Mouse (Mus musculus): Measurements from ENCODE around the gene Pde11a. TPM values are rescaled to one million over a fixed set of nuclear protein-coding genes. Genes with fewer than 3 reads are reported as not detected.

Gene Pde11a
- polyA plus RNA-seq, 1 experiment from 2014 or later, result 1.2 TPM

DNA sequence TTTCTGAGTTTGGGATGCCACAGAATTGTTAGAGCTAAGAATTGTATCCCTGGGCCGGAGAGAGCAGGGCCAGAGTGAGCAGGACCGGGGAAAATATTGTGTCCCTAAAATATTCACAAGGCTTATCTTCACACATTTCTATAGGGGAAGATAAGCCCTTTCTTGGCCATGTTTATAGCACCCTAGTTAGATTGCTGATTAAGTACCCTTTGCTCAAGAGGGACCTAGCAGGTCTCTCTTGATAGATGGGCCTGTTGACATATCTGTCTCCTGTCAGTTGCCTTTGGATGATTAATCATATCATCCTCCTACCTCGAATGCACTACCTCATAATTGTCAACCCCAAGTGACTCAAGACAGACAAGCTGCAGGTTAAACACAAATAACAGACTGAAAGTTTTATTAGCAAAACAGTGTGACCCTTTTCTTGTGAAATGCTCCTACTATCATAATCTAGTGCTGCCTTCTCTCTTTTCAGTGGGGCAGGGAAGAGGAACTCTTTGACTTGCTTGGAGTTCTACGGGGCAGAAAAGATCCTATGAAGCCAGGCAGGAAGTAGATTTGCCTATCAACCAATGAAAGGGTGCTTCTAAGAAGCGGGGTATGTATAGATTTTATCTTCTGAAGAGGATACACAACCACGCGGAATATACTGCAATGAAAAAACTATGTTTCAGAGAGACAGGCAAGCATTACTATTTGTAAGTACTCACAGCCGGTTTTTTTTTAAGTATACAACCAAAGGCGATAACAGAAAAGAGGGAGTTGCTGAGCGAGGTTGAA lies 100.7 kb downstream of the Pde11a start:
- Histone ChIP-seq H3K27ac (ENCODE audit: low read depth, low read length) (no peak overlapping the region), H3K27me3 (replicated peaks; ENCODE audit: control insufficient read depth, insufficient read depth, low read length) (no peaks in the 10 kb centered on the region), H3K36me3 (ENCODE audit: control insufficient read depth, insufficient read depth, low read length) (no peaks in the 10 kb centered on the region), H3K4me2 (ENCODE audit: low read length) (no peak overlapping the region), H3K9ac (ENCODE audit: low read depth, low read length) (no peak overlapping the region), H3K9me3 (ENCODE audit: control insufficient read depth, low read length) (no peaks in the 10 kb centered on the region), H3K4me3 (ENCODE audit: low read length) (no peak overlapping the region), H3K4me1 (ENCODE audit: control insufficient read depth, insufficient read depth, low read depth, low read length) (no peaks in the 10 kb centered on the region)
- 88% methylated on average over 10 of the region's 10 CpGs for WGBS
- no peak for ATAC-seq

DNA sequence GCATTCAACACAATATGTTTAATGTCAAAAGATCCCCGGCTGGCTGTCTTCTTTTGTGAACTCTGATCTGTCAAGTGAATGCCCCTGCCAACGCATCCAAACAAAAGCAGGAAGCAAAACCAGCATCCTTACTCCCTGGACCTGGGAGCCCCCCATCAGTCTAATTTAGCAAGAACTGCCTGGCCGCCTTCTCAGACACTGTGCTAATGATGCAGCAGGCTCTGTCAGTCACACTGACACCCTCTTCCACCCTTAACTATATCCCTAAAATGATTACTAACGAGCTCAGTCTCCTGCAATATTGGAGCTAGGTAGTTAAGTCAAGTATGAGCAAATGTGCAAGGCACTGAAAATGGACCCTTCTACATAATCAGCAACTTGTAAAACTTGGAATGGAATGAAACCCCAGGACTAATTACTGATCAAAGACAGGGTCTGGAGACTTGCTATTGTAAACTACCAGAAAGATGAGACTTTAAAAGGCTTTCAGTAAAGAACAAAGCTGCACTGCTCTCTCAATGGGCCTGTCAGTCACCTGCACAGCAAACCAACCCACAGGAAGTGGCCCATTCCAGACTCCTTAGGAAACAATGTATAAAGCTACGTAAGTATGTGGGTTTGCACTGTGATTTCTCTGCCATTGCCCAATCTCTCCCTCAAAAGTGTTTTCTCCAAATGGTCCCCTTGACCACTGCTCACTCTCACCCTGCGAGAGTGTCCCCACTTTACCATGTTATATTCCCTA lies 118.0 kb downstream of the Pde11a start:
- Histone ChIP-seq H3K4me1 (ENCODE audit: control insufficient read depth, insufficient read depth, low read depth, low read length) (no peaks in the 10 kb centered on the region), H3K27ac (ENCODE audit: low read depth, low read length) (no peak overlapping the region), H3K9me3 (ENCODE audit: control insufficient read depth, low read length) (no peaks in the 10 kb centered on the region), H3K9ac (ENCODE audit: low read depth, low read length) (no peak overlapping the region), H3K4me3 (ENCODE audit: low read length) (no peak overlapping the region), H3K4me2 (ENCODE audit: low read length) (no peak overlapping the region), H3K36me3 (ENCODE audit: control insufficient read depth, insufficient read depth, low read length) (no peaks in the 10 kb centered on the region), H3K27me3 (replicated peaks; ENCODE audit: control insufficient read depth, insufficient read depth, low read length) (no peaks in the 10 kb centered on the region)
- WGBS, result 39% methylated on average over 6 of the region's 6 CpGs
- no peak for ATAC-seq

DNA sequence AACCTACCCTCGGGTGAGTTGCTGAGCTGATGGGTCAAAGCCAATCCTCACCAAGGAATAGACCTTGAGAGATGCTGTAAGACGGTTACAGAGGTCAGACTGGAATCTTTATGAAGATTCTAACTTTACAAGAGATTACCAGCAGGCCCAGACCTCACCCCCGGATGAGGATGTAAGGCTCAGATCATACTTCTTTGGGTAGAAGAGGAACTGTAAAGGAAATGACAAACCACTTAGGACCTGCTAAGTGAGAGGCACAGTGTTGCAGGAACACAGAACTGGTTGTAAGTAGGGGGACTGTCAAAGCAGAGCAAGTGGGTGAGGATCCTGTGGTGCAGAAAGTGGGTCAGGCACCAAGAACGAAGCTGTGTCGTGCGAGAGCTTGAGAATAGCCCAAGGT lies 119.0 kb downstream of the Pde11a start:
- Histone ChIP-seq H3K4me3 (ENCODE audit: low read length) (no peak overlapping the region), H3K9me3 (ENCODE audit: control insufficient read depth, low read length) (no peaks in the 10 kb centered on the region), H3K27ac (ENCODE audit: low read depth, low read length) (no peak overlapping the region), H3K36me3 (ENCODE audit: control insufficient read depth, insufficient read depth, low read length) (no peaks in the 10 kb centered on the region), H3K27me3 (replicated peaks; ENCODE audit: control insufficient read depth, insufficient read depth, low read length) (no peaks in the 10 kb centered on the region), H3K4me1 (ENCODE audit: control insufficient read depth, insufficient read depth, low read depth, low read length) (no peaks in the 10 kb centered on the region), H3K4me2 (ENCODE audit: low read length) (no peak overlapping the region), H3K9ac (ENCODE audit: low read depth, low read length) (no peak overlapping the region)
- no peak for ATAC-seq
- WGBS, result 74% methylated on average over 6 of the region's 6 CpGs

DNA sequence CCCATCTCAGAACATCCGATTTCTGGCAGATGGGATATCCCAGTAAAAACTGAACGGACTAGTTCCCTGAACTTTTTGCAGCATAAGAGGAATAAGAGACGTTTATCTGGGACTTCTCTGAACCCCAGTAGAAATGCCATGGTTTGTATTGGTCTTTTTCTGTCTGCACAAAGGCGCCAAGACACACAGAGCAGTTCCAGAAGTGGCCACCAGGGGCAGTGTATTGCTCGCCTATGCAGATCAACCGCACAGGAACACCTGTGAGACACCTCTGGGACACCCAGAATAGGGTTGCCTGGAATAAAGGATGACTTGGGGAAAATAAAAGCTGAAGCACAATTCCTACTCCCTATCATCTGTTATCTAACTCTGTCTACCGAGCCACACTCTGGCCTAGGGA lies 122.4 kb downstream of the Pde11a start:
- WGBS, result 63% methylated on average over 7 of the region's 7 CpGs
- ATAC-seq, result no peak
- Histone ChIP-seq H3K4me1 (ENCODE audit: control insufficient read depth, insufficient read depth, low read depth, low read length) (no peaks in the 10 kb centered on the region), H3K9ac (ENCODE audit: low read depth, low read length) (no peak overlapping the region), H3K27me3 (replicated peaks; ENCODE audit: control insufficient read depth, insufficient read depth, low read length) (no peaks in the 10 kb centered on the region), H3K9me3 (ENCODE audit: control insufficient read depth, low read length) (no peaks in the 10 kb centered on the region), H3K4me2 (ENCODE audit: low read length) (no peak overlapping the region), H3K4me3 (ENCODE audit: low read length) (no peak overlapping the region), H3K36me3 (ENCODE audit: control insufficient read depth, insufficient read depth, low read length) (no peaks in the 10 kb centered on the region), H3K27ac (ENCODE audit: low read depth, low read length) (no peak overlapping the region)

DNA sequence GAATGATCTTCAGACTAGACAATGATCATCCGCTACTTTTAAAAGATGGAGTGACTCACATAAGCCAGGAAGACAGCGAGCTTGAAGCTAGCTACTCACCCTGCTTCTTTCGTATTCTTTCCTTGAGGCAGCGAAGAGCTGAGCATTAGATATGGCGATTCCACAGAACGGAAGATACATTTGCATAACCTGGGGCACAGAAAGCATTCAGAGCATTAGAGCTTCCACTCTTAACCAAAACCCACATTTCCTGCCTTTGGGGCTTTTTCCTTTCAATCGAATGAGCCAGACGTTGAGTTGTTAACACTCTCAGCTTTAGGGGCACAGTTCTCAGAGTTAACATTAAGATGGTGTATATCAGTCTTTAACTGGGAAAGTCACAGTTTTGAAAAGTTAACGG lies 123.4 kb downstream of the Pde11a start:
- Histone ChIP-seq H3K9ac (ENCODE audit: low read depth, low read length) (no peak overlapping the region), H3K4me2 (ENCODE audit: low read length) (no peak overlapping the region), H3K36me3 (ENCODE audit: control insufficient read depth, insufficient read depth, low read length) (no peaks in the 10 kb centered on the region), H3K27me3 (replicated peaks; ENCODE audit: control insufficient read depth, insufficient read depth, low read length) (no peaks in the 10 kb centered on the region), H3K4me3 (ENCODE audit: low read length) (no peak overlapping the region), H3K4me1 (ENCODE audit: control insufficient read depth, insufficient read depth, low read depth, low read length) (no peaks in the 10 kb centered on the region), H3K27ac (ENCODE audit: low read depth, low read length) (no peak overlapping the region), H3K9me3 (ENCODE audit: control insufficient read depth, low read length) (no peaks in the 10 kb centered on the region)
- ATAC-seq, result no peak
- WGBS, result 87% methylated on average over 9 of the region's 9 CpGs

DNA sequence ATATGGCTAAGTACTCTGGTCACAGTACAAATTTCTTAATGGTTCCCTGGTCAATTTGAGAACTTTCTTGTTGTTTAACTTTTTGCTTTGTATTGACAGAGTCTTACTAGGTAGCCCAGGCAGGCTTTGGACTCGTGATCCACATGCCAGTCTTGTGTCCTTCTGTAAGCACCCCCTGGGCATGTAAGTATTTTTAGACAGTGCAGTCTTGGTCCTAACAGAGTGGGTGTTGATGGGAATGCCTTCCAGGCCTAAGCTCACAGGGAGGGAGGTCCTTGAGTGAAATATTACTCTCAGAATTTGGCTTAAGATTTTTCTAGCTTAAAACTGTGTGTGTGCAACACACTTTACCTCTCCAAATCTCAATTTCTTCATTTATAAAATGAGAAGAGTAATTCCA lies 153.4 kb downstream of the Pde11a start:
- 50% methylated on average over 1 of the region's 1 CpGs for WGBS
- Histone ChIP-seq H3K4me1 (ENCODE audit: control insufficient read depth, insufficient read depth, low read depth, low read length) (no peaks in the 10 kb centered on the region), H3K9me3 (ENCODE audit: control insufficient read depth, low read length) (no peaks in the 10 kb centered on the region), H3K27me3 (replicated peaks; ENCODE audit: control insufficient read depth, insufficient read depth, low read length) (no peaks in the 10 kb centered on the region), H3K9ac (ENCODE audit: low read depth, low read length) (no peak overlapping the region), H3K4me3 (ENCODE audit: low read length) (no peak overlapping the region), H3K36me3 (ENCODE audit: control insufficient read depth, insufficient read depth, low read length) (no peaks in the 10 kb centered on the region), H3K4me2 (ENCODE audit: low read length) (no peak overlapping the region), H3K27ac (ENCODE audit: low read depth, low read length) (no peak overlapping the region)
- no peak for ATAC-seq

DNA sequence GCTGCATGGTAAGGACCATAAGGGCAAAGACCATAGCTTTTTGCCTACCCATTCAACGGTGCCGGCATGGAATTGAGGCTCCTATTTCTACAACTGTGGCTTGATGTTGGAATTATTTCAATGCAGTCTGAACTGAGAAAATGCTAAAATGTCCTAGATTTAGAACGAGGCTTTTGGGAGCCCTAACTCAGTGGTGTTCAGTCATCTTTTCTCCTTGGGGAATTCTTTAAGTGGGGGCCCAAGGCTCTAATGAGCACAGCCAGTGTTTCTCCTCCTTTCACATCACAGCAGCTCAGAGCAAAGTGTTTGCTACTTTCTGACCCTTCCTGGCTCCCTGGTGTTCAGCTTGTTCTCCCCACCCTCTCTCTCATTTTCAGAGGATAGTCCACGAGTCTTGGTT lies 175.8 kb downstream of the Pde11a start:
- no peaks in the 10 kb centered on the region for H3K27me3 ChIP-seq (replicated peaks; ENCODE audit: control insufficient read depth, insufficient read depth, low read length)
- H3K36me3 ChIP-seq (ENCODE audit: control insufficient read depth, insufficient read depth, low read length), result no peaks in the 10 kb centered on the region
- H3K27ac ChIP-seq (ENCODE audit: low read depth, low read length), result no peak overlapping the region
- no peak overlapping the region for H3K9ac ChIP-seq (ENCODE audit: low read depth, low read length)
- no peaks in the 10 kb centered on the region for H3K4me1 ChIP-seq (ENCODE audit: control insufficient read depth, insufficient read depth, low read depth, low read length)
- no peaks in the 10 kb centered on the region for H3K9me3 ChIP-seq (ENCODE audit: control insufficient read depth, low read length)
- 83% methylated on average over 4 of the region's 4 CpGs for WGBS
- H3K4me2 ChIP-seq (ENCODE audit: low read length), result no peak overlapping the region
- ATAC-seq, result no peak
- no peak overlapping the region for H3K4me3 ChIP-seq (ENCODE audit: low read length)

DNA sequence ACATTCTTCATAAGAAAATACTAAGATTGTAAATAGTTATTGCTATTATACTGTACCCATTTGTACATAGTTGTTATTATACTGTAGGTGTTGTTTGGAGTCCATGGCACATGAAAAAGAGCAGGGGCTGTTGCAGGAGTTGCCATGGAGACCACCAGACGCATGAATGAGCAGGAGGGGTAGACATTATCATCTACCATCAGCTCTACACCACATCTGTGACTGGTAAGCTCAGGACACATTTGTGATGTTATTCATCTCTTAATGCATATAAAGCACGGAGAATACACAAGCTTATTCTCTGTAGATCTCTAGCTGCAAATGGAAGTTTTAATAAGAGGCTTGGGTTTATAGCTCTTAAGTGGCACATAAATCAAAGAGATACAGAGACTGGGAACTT lies 179.6 kb downstream of the Pde11a start:
- WGBS, result 43% methylated on average over 2 of the region's 2 CpGs
- H3K4me2 ChIP-seq (ENCODE audit: low read length), result no peak overlapping the region
- no peaks in the 10 kb centered on the region for H3K36me3 ChIP-seq (ENCODE audit: control insufficient read depth, insufficient read depth, low read length)
- no peaks in the 10 kb centered on the region for H3K9me3 ChIP-seq (ENCODE audit: control insufficient read depth, low read length)
- H3K27me3 ChIP-seq (replicated peaks; ENCODE audit: control insufficient read depth, insufficient read depth, low read length), result no peaks in the 10 kb centered on the region
- H3K4me1 ChIP-seq (ENCODE audit: control insufficient read depth, insufficient read depth, low read depth, low read length), result no peaks in the 10 kb centered on the region
- H3K4me3 ChIP-seq (ENCODE audit: low read length), result no peak overlapping the region
- ATAC-seq, result no peak; the same call in 1 of the 2 replicates
- no peak overlapping the region for H3K27ac ChIP-seq (ENCODE audit: low read depth, low read length)
- no peak overlapping the region for H3K9ac ChIP-seq (ENCODE audit: low read depth, low read length)

DNA sequence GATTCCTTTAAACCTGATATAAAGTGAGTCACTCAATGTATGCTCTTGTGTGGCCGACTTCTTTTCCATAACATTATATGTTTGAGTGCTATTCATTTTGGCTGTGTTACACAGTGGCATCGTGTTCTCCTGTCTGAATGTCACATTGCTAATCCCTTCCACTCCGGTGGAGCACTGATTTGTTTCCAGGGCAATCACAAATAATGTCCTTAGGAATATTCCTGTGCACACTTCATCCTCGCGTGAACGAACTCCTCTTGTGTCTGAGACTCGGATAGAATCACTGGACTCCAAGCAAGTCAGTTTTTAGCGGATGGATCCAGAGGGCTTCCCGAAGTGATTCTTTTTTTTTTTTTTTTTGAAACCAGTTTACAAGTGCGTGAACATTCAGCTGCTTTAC lies 197.4 kb downstream of the Pde11a start:
- Histone ChIP-seq H3K9ac (ENCODE audit: low read depth, low read length) (no peak overlapping the region), H3K9me3 (ENCODE audit: control insufficient read depth, low read length) (no peaks in the 10 kb centered on the region), H3K36me3 (ENCODE audit: control insufficient read depth, insufficient read depth, low read length) (no peaks in the 10 kb centered on the region), H3K27me3 (replicated peaks; ENCODE audit: control insufficient read depth, insufficient read depth, low read length) (no peaks in the 10 kb centered on the region), H3K4me3 (ENCODE audit: low read length) (no peak overlapping the region), H3K27ac (ENCODE audit: low read depth, low read length) (no peak overlapping the region), H3K4me2 (ENCODE audit: low read length) (no peak overlapping the region), H3K4me1 (ENCODE audit: control insufficient read depth, insufficient read depth, low read depth, low read length) (no peaks in the 10 kb centered on the region)
- no peak for ATAC-seq
- WGBS, result 52% methylated on average over 10 of the region's 10 CpGs

Data from hindbrain, embryonic 16.5 days (tissue).